Mouse (Mus musculus) heart, adult 2 months (tissue): ENCODE measurements at regions not wholly inside any gene's neighbourhood (a gene's known extent, or its start where the extent isn't known, plus 50 kb on each side); places are given as distances from the start of the nearest gene placed in this dataset.
A peak's percentile ranks its signal among the peaks of the same experiment; 100 is the strongest.

Experiments used
- DNase-seq, 2 experiments: peaks; one replicate each; pipeline ENCODE4 v3.0.0; 2021
- H3K27ac ChIP-seq: fragments of 200-600 bp; 2 replicates; pipeline ENCODE4 v1.8.1; 2022
- H3K27me3 ChIP-seq: fragments of 200-500 bp; 2 replicates; pipeline ENCODE4 v1.6.1; 2012; ENCODE audit warnings: mild to moderate bottlenecking, low read length, inconsistent platforms, mixed read lengths; ENCODE audit not compliant: control insufficient read depth, insufficient read depth
- H3K36me3 ChIP-seq: fragments of 200-500 bp; 2 replicates; pipeline ENCODE4 v1.6.1; 2012; ENCODE audit warnings: low read length, inconsistent platforms; ENCODE audit not compliant: control insufficient read depth, insufficient read depth
- H3K4me1 ChIP-seq: fragments of 200-500 bp; 2 replicates; pipeline ENCODE4 v1.6.1; 2011; ENCODE audit warnings: low read length; ENCODE audit not compliant: control insufficient read depth, insufficient read depth
- H3K4me3 ChIP-seq: fragments of 200-600 bp; 2 replicates; pipeline ENCODE4 v1.8.1; 2022
- H3K79me2 ChIP-seq: fragments of 200-500 bp; replicated peaks from 2 replicates; pipeline ENCODE4 v1.6.1; 2012; ENCODE audit warnings: mild to moderate bottlenecking, inconsistent platforms, low read length, moderate library complexity, mixed read lengths; ENCODE audit not compliant: control insufficient read depth, insufficient read depth
- H3K9ac ChIP-seq: fragments of 200-500 bp; 2 replicates; pipeline ENCODE4 v1.6.1; 2012; ENCODE audit warnings: low read depth, mild to moderate bottlenecking, control low read depth, inconsistent platforms, low read length, mixed read lengths
- CTCF ChIP-seq: fragments of 200-600 bp; IDR thresholded peaks from 2 replicates; pipeline ENCODE4 v1.8.1; 2022; ENCODE audit warnings: antibody characterized with exemption, mild to moderate bottlenecking, moderate library complexity
- EP300 ChIP-seq: fragments of 200-500 bp; IDR thresholded peaks from 2 replicates; pipeline ENCODE4 v1.6.1; 2011; ENCODE audit warnings: low read depth, low read length, control low read depth; ENCODE audit not compliant: insufficient read depth
- POLR2A ChIP-seq: fragments of 200-500 bp; IDR thresholded peaks from 2 replicates; pipeline ENCODE4 v1.6.1; 2011; ENCODE audit warnings: mild to moderate bottlenecking, low read depth, low read length, control low read depth; ENCODE audit not compliant: insufficient read depth
- WGBS: fragments of 180-500 bp; shearing (Covaris S2); methylation state at CpG from one replicate; pipeline ENCODE4 v1.1.7; 2018; 5-methylcytosine and 5-hydroxymethylcytosine counted together
- intact Hi-C: fragments of 180-260 bp; cut with DNase I; formaldehyde crosslinking; loops from one replicate; pipeline ENCODE4 v1.15.1; 2025

DNA sequence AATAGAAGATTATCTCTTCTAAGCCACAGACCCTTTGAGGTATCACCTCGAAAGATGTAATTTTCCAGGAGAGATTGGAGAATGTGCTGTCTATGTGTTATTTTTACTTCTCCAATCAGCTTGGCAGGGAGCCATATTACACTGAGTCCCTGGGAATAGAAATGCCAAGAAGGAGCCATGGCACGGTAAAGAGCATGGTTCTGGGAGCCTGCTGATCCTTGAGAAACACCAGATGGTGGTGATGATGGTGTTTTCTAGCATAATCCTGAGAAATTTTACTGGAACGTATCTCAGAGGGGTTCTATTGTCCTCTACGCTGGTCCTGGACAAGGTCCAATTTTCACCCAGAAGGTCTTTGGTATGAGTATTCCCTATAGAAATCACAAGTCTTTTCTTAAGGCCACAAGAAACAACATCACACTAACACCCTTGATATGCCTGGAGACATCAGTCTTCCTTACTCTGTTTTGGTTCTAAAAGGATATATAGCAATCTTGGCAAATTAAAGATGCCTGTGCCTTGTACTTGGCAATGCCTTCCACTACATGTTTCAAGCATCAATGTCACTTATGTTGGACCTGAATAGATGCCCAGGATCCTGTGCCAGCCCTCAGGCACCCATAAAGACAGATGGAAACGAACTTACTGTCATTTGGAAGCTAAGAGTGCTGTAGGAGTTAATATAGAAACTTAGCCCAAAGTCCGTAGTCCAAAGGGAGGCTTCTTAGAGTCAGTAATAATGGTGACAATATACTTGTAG lies 1449.8 kb upstream of the Lrrc6 start:
- Histone ChIP-seq H3K9ac (no peak overlapping the region), H3K27me3 (no peaks in the 10 kb centered on the region), H3K4me3 (no peak overlapping the region), H3K4me1 (no peaks in the 10 kb centered on the region), H3K27ac (no peak overlapping the region), H3K79me2 (no peaks in the 10 kb centered on the region), H3K36me3 (no peaks in the 10 kb centered on the region)
- WGBS, result 32% methylated on average over 6 of the region's 6 CpGs
- no peak for DNase-seq
- intact Hi-C loops, result no loop called here
- TF ChIP-seq POLR2A, result no peak
- TF ChIP-seq CTCF, result no peak
- TF ChIP-seq EP300, result no peak

DNA sequence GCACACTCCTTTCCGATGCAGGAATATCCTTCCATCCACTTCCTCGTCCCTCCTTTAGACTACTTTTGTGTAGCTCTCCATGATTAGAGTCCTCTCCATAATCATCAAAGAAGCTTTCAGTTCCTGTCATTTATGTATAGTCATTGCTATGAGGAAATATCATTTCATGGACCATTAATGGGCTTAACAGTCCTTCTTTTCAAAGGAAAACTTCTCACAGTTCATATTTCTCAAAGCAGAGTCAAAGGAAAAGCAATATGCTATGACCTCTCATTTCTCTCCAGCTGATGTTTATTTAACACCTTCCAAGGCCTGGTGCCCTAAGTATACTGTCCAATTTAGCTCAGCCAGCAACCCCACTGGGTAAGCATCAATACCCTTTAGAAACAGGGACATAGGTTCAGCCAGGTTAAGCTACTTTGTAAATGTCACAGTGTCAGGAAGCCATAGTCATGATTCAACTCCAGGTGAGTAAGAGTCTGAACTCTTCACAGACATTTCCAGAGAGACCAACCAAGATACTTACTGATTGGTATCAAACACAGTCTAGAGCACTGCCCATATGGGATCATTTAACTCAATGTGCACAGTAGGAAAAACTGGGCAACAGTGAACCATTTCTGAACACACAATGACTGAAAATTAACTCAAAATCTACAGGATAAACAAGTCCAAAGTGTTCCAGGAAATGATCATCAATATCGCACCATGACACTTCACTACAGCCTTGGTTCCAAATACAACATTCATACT lies 1443.8 kb upstream of the Lrrc6 start:
- no peaks in the 10 kb centered on the region for H3K4me1 ChIP-seq
- no peak overlapping the region for H3K27ac ChIP-seq
- intact Hi-C loops, result no loop called here
- no peak overlapping the region for H3K4me3 ChIP-seq
- no peak for TF ChIP-seq CTCF
- no peak for TF ChIP-seq POLR2A
- TF ChIP-seq EP300, result no peak
- WGBS, result 82% methylated on average over 3 of the region's 3 CpGs
- no peaks in the 10 kb centered on the region for H3K27me3 ChIP-seq
- H3K79me2 ChIP-seq, result no peaks in the 10 kb centered on the region
- no peak for DNase-seq
- H3K36me3 ChIP-seq, result no peaks in the 10 kb centered on the region
- no peak overlapping the region for H3K9ac ChIP-seq

DNA sequence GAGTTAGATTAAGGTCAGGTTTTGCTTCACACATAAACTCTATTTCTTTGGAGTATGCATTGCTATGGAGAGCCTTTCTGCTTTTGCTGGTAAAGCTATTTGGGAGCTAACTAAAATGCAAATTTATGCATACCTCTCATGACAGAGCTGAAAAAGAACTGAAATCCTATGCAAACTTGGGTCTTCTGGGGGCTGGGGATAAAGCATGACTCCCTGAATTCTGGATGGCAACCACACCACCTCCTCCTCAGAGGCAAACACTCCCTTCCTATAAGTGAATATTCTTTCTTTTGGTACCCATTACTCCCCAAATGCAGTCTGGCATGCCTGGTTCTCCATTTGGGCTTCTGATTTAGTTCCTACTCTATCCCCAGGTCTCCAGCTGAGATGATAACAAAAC lies 1442.3 kb upstream of the Lrrc6 start:
- intact Hi-C loops, result no loop called here

DNA sequence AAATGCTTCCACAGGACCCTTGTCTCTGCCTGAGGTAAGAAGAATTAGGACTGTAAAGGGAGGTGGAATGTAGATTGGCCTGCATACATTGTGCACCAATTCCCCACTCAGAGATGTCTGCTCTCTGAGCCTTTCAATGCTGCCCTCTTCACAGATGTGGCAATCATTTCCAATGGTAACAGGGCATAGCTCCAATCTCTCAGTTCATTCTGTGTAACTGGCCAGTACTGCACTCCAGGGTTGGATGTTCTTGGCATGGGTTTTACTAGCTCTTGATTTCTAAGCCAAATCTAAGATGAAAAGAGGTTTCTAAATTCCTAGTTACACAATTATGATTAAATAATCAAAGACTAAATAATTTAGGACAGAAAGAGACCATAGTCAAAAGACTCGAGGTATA lies 1439.8 kb upstream of the Lrrc6 start:
- Histone ChIP-seq H3K79me2 (no peaks in the 10 kb centered on the region), H3K9ac (no peak overlapping the region), H3K27ac (no peak overlapping the region), H3K4me3 (no peak overlapping the region), H3K27me3 (no peaks in the 10 kb centered on the region), H3K36me3 (no peaks in the 10 kb centered on the region), H3K4me1 (no peaks in the 10 kb centered on the region)
- intact Hi-C loops, result no loop called here
- 76% methylated on average over 1 of the region's 1 CpGs for WGBS
- no peak for TF ChIP-seq CTCF
- TF ChIP-seq EP300, result no peak
- TF ChIP-seq POLR2A, result no peak
- peak in 1 of 2 experiments; percentile 3 for DNase-seq

More for the DNA sequence above, 1442.3 kb upstream of the Lrrc6 start:
- H3K4me3 ChIP-seq, result no peak overlapping the region
- H3K36me3 ChIP-seq, result no peaks in the 10 kb centered on the region
- TF ChIP-seq EP300, result no peak
- TF ChIP-seq POLR2A, result no peak
- no peak for TF ChIP-seq CTCF
- no peaks in the 10 kb centered on the region for H3K27me3 ChIP-seq
- H3K9ac ChIP-seq, result no peak overlapping the region
- DNase-seq, result no peak
- no peaks in the 10 kb centered on the region for H3K4me1 ChIP-seq
- no peaks in the 10 kb centered on the region for H3K79me2 ChIP-seq
- H3K27ac ChIP-seq, result no peak overlapping the region

DNA sequence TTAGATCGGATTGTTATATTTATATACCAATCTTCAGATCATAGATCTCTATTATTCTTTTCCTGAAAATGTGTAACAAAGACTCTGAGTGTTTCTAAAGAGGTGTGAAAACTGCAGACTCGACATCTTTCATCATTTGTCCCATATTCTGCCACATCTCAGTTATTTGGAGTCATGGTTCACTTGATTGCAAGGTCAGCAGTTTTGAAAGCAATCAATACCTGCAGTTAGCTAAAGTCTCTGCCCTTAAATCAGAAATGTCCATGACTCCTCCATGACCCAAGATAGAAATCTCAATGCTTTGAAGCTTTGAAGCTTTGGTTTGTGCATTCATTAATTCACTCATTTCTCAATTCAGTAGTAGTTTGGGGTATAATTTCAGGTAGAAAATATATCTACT lies 1424.2 kb upstream of the Lrrc6 start:
- 74% methylated on average over 2 of the region's 2 CpGs for WGBS
- Histone ChIP-seq H3K79me2 (no peaks in the 10 kb centered on the region), H3K27me3 (no peaks in the 10 kb centered on the region), H3K4me3 (no peak overlapping the region), H3K27ac (no peak overlapping the region), H3K9ac (no peak overlapping the region), H3K4me1 (no peaks in the 10 kb centered on the region), H3K36me3 (no peaks in the 10 kb centered on the region)
- no peak for DNase-seq
- TF ChIP-seq CTCF, result no peak
- no peak for TF ChIP-seq EP300
- intact Hi-C loops, result no loop called here

- 48% methylated on average over 2 of the region's 2 CpGs for WGBS
- intact Hi-C loops, result no loop called here
- no peaks in the 10 kb centered on the region for H3K4me1 ChIP-seq
Observed at GRCm38 (mm10) chr15:67907034-67907433, 1406.3 kb upstream of the Lrrc6 start.

More at GRCm38 (mm10) chr15:67907034-67907433, 1406.3 kb upstream of the Lrrc6 start:
- Histone ChIP-seq H3K79me2 (no peaks in the 10 kb centered on the region), H3K27me3 (no peaks in the 10 kb centered on the region), H3K9ac (no peak overlapping the region), H3K4me3 (no peak overlapping the region), H3K36me3 (no peaks in the 10 kb centered on the region), H3K27ac (no peak overlapping the region)
- no peak for DNase-seq
- TF ChIP-seq CTCF, result no peak
- TF ChIP-seq EP300, result no peak
- TF ChIP-seq POLR2A, result no peak
